Mouse (Mus musculus) neutrophil, adult 83 days (primary cell): Measurements from ENCODE around the gene Polr3e. TPM values are rescaled to one million over a fixed set of nuclear protein-coding genes. Genes with fewer than 3 reads are reported as not detected.

ENCODE experiments used
- total RNA-seq, 2 experiments: library from RNA; stranded (reverse); gene quantifications; one replicate each; pipeline ENCODE4 v1.2.4; 2023

The Polr3e gene
- total RNA-seq = 1 to 10 TPM; 6.8 to 8.6 TPM

GRCm38 (mm10) chr7:120917592-120918461 lies at the start of gene Polr3e:
TSS of gene Polr3e (plus strand) at chr7:120917744.

GRCm38 (mm10) chr7:120982200-120982841 lies 64.8 kb downstream of the Polr3e start, which contains the start of the genes Cdr2 and Mfsd13b:
TSS of gene Cdr2 (minus strand) at chr7:120982312.
TSS of gene Mfsd13b (plus strand) at chr7:120982509.

Other genes with a start within 250 kb of the Polr3e start
- gene Pdzd9, start 247.4 kb upstream of the Polr3e start, total RNA-seq = not detected
- gene Mosmo, start 240.1 kb upstream of the Polr3e start, total RNA-seq = 10 to 100 TPM in 1 of 2 experiments, 1 to 10 TPM in 1; 5.9 to 10.4 TPM
- not detected for gene Vwa3a, start 178.4 kb upstream of the Polr3e start, total RNA-seq
- not detected for gene Gm5737, start 105.4 kb upstream of the Polr3e start, total RNA-seq
- 10 to 100 TPM; 50.7 to 53.5 TPM for gene Eef2k, start 74.9 kb upstream of the Polr3e start, total RNA-seq
- 10 to 100 TPM in 1 of 2 experiments, 1 to 10 TPM in 1; 6.7 to 10.8 TPM for gene Cdr2, start 64.6 kb downstream of the Polr3e start, total RNA-seq
- 1 to 10 TPM in 1 of 2 experiments, not detected in 1; 1.5 TPM for gene Mfsd13b, start 64.8 kb downstream of the Polr3e start, total RNA-seq
- gene Mettl9, start 116.7 kb downstream of the Polr3e start, total RNA-seq = 100 to 1,000 TPM; 181 to 196 TPM
- 100 to 1,000 TPM; 319 to 329 TPM for gene Igsf6, start 156.8 kb downstream of the Polr3e start, total RNA-seq
- under 1 TPM; 0.44 to 0.64 TPM for gene Otoa, start 163.9 kb downstream of the Polr3e start, total RNA-seq